In the genomic region with DNA sequence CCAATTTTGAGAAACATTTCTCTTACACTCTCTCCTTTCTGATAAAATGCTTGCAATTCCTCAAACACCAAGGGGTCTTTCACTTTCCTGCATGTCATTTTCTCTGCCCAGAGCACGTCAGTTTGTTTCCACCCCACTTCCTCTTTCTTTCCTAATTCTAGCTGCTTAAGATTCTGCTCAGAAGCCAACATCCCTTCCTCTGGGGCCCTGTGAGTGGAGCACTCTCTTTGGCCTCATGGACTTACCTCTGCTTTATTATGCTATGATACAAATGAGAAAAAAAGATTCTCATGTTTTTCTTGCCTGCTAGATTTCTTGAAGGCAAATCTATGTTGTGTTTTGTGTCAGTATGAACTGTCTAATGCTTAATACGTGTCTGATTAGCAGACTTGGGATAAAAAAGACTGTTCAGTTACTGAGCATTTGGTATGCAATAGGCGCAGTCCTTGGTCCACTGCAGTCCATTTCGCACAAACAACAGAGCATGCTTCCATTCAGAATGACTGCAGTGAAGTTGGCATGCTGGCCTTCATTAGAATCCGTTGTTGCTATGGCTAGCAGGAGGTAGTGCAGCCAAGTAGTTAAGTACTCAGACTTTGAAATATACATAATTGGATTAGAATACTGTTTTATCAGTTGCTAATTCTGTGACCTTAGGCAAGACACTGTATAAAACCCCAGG, we compare ENCODE assay signal across 11 mouse cellular contexts.
DNase-seq lines count a peak whose midpoint lies in the region; TF ChIP-seq lines count a peak whose summit lies in the region.
"Had no signal": no experiment of that assay in that cellular context is flagged by ENCODE, and none has a peak within 500 bp of the region (broad histone marks: within the 10 kb centered on the region; RNA-seq: fewer than 3 reads in every experiment).

No protein-coding gene starts in this region.

- no peak for TF ChIP-seq CTCF in heart, adult 2 months (IDR thresholded peaks at IDR 0.05)

- WGBS in heart, adult 2 months = 54% methylated on average over 5 of the region's 5 CpGs

- no peak for TF ChIP-seq EP300 in heart, adult 2 months (IDR thresholded peaks at IDR 0.05; ENCODE audit: insufficient read depth, low read depth, low read length)

- intact Hi-C loops in heart, adult 2 months (cut with DNase I) = no loop called here
- intact Hi-C loops in heart, postnatal 14 days (cut with DNase I) = no loop called here

- DNase-seq in heart, adult 2 months = no peak
- no peak for DNase-seq in heart, postnatal 14 days
- peak; percentile 35 to 47 for DNase-seq in B cell, adult 2 months
- peak; percentile 10 to 26 for DNase-seq in cerebellum, postnatal 14 days
- DNase-seq in layer of hippocampus, adult 9-11 months = peak; percentile 55
- no peak for DNase-seq in adrenal gland, postnatal 10 days
- DNase-seq in embryo, embryonic 10.5 days (ENCODE audit: low spot score) = no peak
- no peak for DNase-seq in right cerebral cortex, postnatal 14 days
- DNase-seq: kidney, adult 8-10 months had no signal

- H3K9ac ChIP-seq in heart, adult 2 months (ENCODE audit: low read depth, low read length) = no peak overlapping the region
- H3K9ac ChIP-seq: embryonic facial prominence, embryonic 13.5 days; lung, embryonic 15.5 days had no signal

- H3K27me3 ChIP-seq in heart, adult 2 months (ENCODE audit: control insufficient read depth, insufficient read depth, low read length) = no peaks in the 10 kb centered on the region
- H3K27me3 ChIP-seq: embryonic facial prominence, embryonic 13.5 days; lung, embryonic 15.5 days had no signal

- no peak overlapping the region for H3K4me3 ChIP-seq in heart, adult 2 months
- H3K4me3 ChIP-seq: embryonic facial prominence, embryonic 13.5 days; lung, embryonic 15.5 days had no signal

- H3K4me1 ChIP-seq in heart, adult 2 months (ENCODE audit: control insufficient read depth, insufficient read depth, low read length) = peaks cover 8% of the 10 kb centered on the region
- H3K4me1 ChIP-seq: embryonic facial prominence, embryonic 13.5 days; lung, embryonic 15.5 days had no signal

- no peaks in the 10 kb centered on the region for H3K79me2 ChIP-seq in heart, adult 2 months (replicated peaks; ENCODE audit: control insufficient read depth, insufficient read depth, low read length)

- no peak for TF ChIP-seq POLR2A in heart, adult 2 months (IDR thresholded peaks at IDR 0.05; ENCODE audit: insufficient read depth, low read depth, low read length)

- H3K27ac ChIP-seq in heart, adult 2 months = peak overlapping the region; percentile 53
- H3K27ac ChIP-seq: embryonic facial prominence, embryonic 13.5 days; lung, embryonic 15.5 days had no signal

- H3K36me3 ChIP-seq in heart, adult 2 months (ENCODE audit: control insufficient read depth, insufficient read depth, low read length) = peaks cover 15% of the 10 kb centered on the region
- H3K36me3 ChIP-seq: embryonic facial prominence, embryonic 13.5 days; lung, embryonic 15.5 days had no signal

Comparison
In these comparisons a context has a peak if more than half of its experiments do, and no peak if none do; other contexts are left out.
1. DNase-seq: peak in B cell, adult 2 months (2 of 2), cerebellum, postnatal 14 days (2 of 2) and layer of hippocampus, adult 9-11 months (single experiment); none in heart, adult 2 months (0 of 2), heart, postnatal 14 days (0 of 2), adrenal gland, postnatal 10 days (single experiment), embryo, embryonic 10.5 days (single experiment) and right cerebral cortex, postnatal 14 days (single experiment).